8 mouse cellular contexts compared by ENCODE assay signal in genomic region chr4:33309764-33310757, GRCm38 (mm10). TPM values are rescaled to one million over a fixed set of nuclear protein-coding genes. Genes with fewer than 3 reads are reported as not detected.
DNase-seq lines count a peak whose midpoint lies in the region; ATAC-seq lines count a peak whose summit lies in the region.

Gene Rngtt, plus strand, starts transcription at chr4:33310311.

- no peaks in the 10 kb centered on the region for H3K27me3 ChIP-seq in hindbrain, embryonic 14.5 days (ENCODE audit: control insufficient read depth, insufficient read depth, low read length)

- peak within 1 kb of the TSS; percentile 40; the same call in 1 of the 2 replicates for H3K27ac ChIP-seq in hindbrain, embryonic 14.5 days

- H3K9me3 ChIP-seq in hindbrain, embryonic 14.5 days (ENCODE audit: control insufficient read depth, low read length) = no peaks in the 10 kb centered on the region

- DNase-seq in R1 (ENCODE audit: low read depth, low spot score) = peak; percentile 98
- DNase-seq in cerebellum, postnatal 25 days = peak; percentile 92 to 97
- DNase-seq in frontal cortex, postnatal 25 days (ENCODE audit: low spot score in 2 of 2) = peak; percentile 81 to 88
- DNase-seq in hindbrain, embryonic 14.5 days (ENCODE audit: low spot score) = peak; percentile 92
- DNase-seq in layer of hippocampus, postnatal 36 days = peak; percentile 92 to 93
- DNase-seq in lung, postnatal 36 days = peak; percentile 99
- peak; percentile 97 for DNase-seq in retina, postnatal 1 day
- DNase-seq in urinary bladder, adult 18-20 months (ENCODE audit: low spot score in 2 of 2) = peak; percentile 94 to 96

- WGBS in hindbrain, embryonic 14.5 days = 4% methylated on average over 60 of the region's 60 CpGs

- peak; percentile 95 for ATAC-seq in hindbrain, embryonic 14.5 days (ENCODE audit: low FRiP score)

- peaks cover 9% of the 10 kb centered on the region for H3K4me1 ChIP-seq in hindbrain, embryonic 14.5 days (replicated peaks; ENCODE audit: control insufficient read depth, insufficient read depth, low read length)

- H3K36me3 ChIP-seq in hindbrain, embryonic 14.5 days (replicated peaks; ENCODE audit: control insufficient read depth, insufficient read depth) = no peaks in the 10 kb centered on the region

- peak within 1 kb of the TSS; percentile 61 for H3K4me3 ChIP-seq in hindbrain, embryonic 14.5 days (replicated peaks; ENCODE audit: low read length)

- H3K9ac ChIP-seq in hindbrain, embryonic 14.5 days = peak within 1 kb of the TSS; percentile 68

- peak within 1 kb of the TSS; percentile 85 for H3K4me2 ChIP-seq in hindbrain, embryonic 14.5 days (replicated peaks)

RNA-seq across cellular contexts. Expression of gene Rngtt, which starts in this region (rescaled TPM):
- 26.5 and 26.7 TPM in 2 replicates for polyA plus RNA-seq in hindbrain, embryonic 14.5 days (2014; fragmentation: Nextera tagmentation; extraction: Ambion mirVana)
- total RNA-seq in layer of hippocampus, postnatal 36 days (2021) = 10 to 100 TPM; 29.0 to 29.7 TPM

Comparison
In these comparisons a context has a peak if more than half of its experiments do, and no peak if none do; other contexts are left out.
1. Peak in every context shown above with its lines: DNase-seq, ATAC-seq, H3K4me3 ChIP-seq and H3K27ac ChIP-seq.